Mouse (Mus musculus): ENCODE measurements at regions not wholly inside any gene's neighbourhood (a gene's known extent, or its start where the extent isn't known, plus 50 kb on each side); places are given as distances from the start of the nearest gene placed in this dataset.

GRCm38 (mm10) chr2:174892658-174893057 is 117.4 kb upstream of the Gm14444 start:
- DNase-seq (ENCODE audit: low spot score): no peak

GRCm38 (mm10) chr2:174897424-174897823 is 112.6 kb upstream of the Gm14444 start:
- DNase-seq (ENCODE audit: low spot score): peak; percentile 25

DNA sequence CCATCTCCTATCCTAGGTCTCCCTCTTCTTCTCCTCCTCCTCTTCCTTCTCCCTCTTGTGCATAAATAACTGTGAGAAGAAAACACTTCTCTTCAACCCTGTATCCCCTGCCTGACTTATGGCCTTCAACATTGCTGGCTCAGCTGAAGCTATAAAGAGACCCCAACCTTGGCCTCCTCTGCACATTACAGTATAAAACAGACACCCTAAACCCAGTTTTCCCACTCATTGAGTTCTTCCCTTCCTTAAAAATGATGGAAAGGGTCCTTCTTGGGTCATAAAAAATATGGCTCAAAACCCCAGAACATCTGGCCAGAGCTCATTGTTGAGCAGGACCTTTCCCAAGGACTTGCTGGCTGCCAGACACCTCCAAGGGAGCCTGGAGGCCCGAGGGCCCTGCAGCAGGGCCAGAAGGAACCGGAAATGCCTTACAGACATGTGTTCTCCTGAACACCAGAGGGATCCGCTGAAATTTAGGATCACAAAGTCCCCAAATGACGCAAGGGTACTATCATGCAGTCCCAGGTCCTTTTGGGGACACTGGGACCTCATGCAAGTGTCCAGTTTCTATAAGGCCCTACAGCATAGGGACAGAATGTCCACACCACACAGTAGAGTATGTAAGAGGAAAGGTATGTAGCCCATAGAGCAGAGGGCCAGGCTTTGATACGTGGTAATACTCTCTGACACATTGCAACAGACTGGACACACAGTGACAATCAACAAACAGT is 109.9 kb upstream of the Gm14444 start:
- no peak for DNase-seq (ENCODE audit: low spot score)

DNA sequence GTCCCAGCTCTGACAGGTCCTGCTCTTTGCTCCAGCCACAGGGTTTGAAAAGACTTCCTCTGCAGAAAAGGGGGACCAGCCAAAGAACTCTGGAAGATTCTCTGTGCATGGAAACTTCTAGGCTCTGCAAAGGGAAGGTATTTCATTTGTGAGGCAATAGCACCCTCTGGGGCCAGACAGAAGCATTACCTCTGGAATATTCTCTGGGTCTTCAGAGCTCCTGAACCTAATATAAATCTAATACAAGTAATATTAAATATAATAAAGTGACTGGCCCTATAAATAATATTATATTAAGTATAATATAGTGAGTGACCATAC is 109.4 kb upstream of the Gm14444 start:
- DNase-seq (ENCODE audit: low spot score): no peak

DNA sequence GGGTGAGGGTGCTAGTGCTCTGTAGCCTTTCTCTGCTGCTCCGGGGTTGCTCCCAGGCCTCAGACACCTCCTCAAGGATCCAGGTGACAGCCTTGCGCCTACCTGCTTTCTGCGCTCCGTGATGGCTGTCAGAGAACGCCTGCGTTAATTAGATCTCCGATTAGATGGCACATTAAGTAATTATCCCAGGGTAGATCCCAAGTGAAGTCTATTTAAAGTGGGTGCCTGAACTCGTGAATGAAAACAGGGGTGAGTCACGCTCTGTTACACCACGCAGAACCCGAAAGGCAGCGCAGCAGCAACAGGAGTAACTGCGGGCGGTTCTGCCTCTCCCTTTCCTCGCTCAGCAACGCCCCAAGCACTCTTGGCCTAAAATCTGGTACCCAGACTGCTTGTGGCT is 108.2 kb upstream of the Gm14444 start:
- no peak for DNase-seq (ENCODE audit: low spot score)

GRCm38 (mm10) chr2:174903627-174904026 is 106.4 kb upstream of the Gm14444 start:
- DNase-seq (ENCODE audit: low spot score): no peak

DNA sequence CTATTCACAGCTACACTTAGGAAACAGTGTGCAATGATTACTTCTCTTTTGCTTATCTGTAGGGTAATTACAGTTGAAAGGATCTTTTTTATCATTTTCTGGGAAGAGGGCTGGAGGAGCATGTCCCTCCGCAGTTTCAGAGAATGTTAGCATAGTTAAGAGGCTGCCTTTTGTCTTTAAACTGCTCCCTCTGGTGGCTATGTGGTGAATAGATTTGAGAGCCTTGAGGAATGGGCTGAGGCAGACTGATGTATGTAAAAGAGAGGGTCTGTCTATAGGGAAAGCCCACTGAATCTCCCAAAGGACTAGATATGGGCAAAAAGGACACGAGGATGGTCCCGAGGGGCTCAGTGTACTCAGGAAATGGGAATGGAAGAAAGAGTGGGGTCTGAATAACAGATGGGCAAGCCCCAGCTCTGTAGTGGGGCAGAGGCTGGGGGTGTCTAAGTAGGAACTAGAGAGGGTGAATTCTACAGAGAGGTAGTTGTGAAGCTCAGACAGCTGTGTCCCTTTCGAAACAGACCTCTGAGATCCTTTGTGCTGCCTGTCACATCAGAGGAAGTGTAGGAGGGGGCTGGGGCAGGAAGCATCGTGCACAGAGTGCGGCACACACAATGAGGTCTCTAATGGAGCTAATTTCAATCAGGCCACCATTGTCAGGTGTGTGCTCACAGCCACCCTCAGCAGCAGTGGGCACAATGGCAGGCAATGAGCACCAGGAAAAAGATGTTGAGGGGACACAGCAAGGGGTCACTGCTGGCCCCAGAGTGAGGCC is 104.0 kb upstream of the Gm14444 start:
- no peak for DNase-seq (ENCODE audit: low spot score)

- DNase-seq (ENCODE audit: low spot score): no peak
Measured at GRCm38 (mm10) chr2:174917146-174917905, 92.7 kb upstream of the Gm14444 start.

- no peak for DNase-seq (ENCODE audit: low spot score)
Measured at GRCm38 (mm10) chr2:174917975-174918374, 92.1 kb upstream of the Gm14444 start.

- DNase-seq (ENCODE audit: low spot score): no peak
Measured at GRCm38 (mm10) chr2:174922208-174922607, 87.8 kb upstream of the Gm14444 start.

GRCm38 (mm10) chr2:174929718-174930117 is 80.3 kb upstream of the Gm14444 start:
- DNase-seq (ENCODE audit: low spot score): no peak

GRCm38 (mm10) chr2:174932137-174933012 is 77.7 kb upstream of the Gm14444 start:
- DNase-seq (ENCODE audit: low spot score): peak; percentile 61

DNA sequence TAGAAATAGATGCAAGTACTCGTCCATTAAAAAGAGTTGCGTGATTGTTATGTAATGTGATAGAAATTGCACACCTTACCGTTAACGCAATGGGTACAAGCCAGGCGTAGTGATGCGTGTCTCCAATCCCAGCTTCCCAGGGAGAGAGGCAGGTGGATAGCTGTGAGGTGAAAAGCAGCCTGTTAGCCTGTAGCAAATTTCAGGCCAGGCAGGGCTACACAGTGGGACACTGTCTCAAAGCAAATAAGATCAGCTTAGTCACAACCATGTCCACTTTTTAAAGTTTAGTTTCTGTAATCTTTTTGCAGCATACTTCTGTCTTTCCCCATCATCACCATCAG is 77.1 kb upstream of the Gm14444 start:
- DNase-seq (ENCODE audit: low spot score): no peak

DNA sequence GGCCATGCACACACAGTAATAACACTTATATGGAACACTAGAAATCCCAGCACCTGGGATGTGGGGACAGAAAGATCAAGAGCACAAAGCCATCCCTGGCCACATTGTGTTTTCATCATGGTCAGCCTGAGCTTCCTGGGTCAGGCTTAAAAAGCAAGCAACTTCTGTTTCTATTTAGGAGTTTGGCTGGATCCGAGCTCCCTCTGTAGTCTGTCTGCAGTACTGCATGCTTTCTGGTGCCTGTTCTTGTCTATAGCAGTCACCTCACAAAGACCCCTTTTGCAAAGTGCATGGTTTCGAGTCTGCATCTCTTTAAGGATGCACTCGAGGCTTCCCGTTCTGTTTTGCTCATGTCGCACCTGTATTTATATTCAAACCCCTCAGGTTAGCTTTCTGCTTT is 73.4 kb upstream of the Gm14444 start:
- DNase-seq (ENCODE audit: low spot score): no peak

- no peak for DNase-seq (ENCODE audit: low spot score)
Measured at GRCm38 (mm10) chr2:174937930-174938329, 72.1 kb upstream of the Gm14444 start.

- no peak for DNase-seq (ENCODE audit: low spot score)
Measured at GRCm38 (mm10) chr2:174942221-174942620, 67.8 kb upstream of the Gm14444 start.

DNA sequence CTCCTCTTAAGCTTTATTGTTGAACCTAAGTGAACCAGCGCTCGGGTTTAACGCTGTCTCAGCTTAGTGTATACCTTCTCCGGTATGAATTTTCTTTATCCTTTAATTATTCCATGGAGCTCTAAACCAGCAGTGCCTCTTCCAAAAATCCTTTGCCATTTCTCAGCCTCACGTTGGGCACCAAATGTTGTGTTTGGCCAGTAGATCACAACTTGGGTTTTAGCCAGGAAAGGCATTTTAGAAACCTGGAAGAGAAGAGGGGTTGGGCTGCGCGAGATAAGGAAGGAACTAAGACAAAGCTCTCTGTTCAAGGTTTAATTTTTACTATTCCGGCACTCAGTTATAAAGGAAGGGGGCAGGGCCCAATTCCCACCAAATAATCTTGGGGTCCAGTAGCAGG is 61.9 kb upstream of the Gm14444 start:
- DNase-seq (ENCODE audit: low spot score): no peak
